Mouse (Mus musculus): ENCODE results near the gene Slc6a16.

- TF ChIP-seq FOSL1 (IDR thresholded peaks at IDR 0.05; ENCODE audit: insufficient read depth, low read length, poor library complexity, severe bottlenecking) (no peak), MYOD1 (IDR thresholded peaks at IDR 0.05; ENCODE audit: control insufficient read depth, insufficient read length, low read depth) (peak; percentile 82), USF1 (IDR thresholded peaks at IDR 0.05; ENCODE audit: low read depth) (no peak)
These were observed 49.7 kb upstream of the Slc6a16 start for GRCm38 (mm10) chr7:45191161-45191560.
